Mouse (Mus musculus) thymus, adult 18-20 months (tissue): ENCODE data around the gene Gm29423.
"Not testable (repeated sequence)": the region's sequence is repeated elsewhere in the genome, so short reads cannot be mapped to it uniquely, and the experiment has no call there.

ENCODE experiments used
- DNase-seq, 2 experiments: peaks; one replicate each; pipeline ENCODE4 v3.0.0; 2022; ENCODE audit warnings: mixed read lengths in 2 of 2

Gm29423 gene

DNA sequence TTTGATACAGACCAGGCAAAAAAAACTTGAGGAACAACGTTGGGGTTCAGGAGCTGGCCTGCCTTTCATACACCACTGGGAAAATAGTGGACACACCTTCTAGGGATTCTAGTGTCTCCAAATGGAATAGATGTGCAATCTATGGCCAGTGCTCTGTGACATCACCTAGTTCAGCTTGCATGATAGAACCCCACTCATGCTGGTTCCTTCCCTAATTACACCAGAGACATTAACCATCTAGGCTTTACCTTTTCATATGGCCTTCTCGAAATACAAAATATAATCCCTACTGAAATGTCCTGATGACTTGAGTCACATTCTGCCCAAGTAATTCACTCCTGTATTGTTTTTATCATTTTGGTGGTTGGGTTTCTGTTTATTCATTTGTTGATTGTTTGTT lies at the start of gene Gm29423, which contains the start of gene Gm29644:
TSS of gene Gm29423 (minus strand) at position 101 of the 400 bp plus-strand sequence.
TSS of gene Gm29644 (minus strand) at position 157 of the 400 bp plus-strand sequence.
- not testable (repeated sequence) for DNase-seq

DNA sequence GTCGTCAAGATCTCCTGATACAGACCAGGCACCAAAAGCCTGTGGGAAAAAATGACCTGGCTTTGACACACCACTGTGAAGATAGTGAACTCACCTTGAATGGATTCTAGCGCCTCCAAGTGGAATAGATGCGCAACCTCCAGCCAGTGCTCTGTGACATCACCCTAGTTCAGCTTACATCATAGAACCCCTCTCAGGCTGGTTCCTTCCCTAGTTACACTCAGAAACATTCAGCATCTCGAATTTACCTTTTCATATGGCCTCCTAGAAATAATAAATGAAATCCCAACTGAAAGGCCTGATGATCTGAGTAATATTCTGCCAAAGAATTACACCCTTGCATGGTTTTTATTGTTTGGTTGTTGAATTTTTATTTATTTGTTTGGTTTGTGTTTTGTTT lies 29.5 kb downstream of the Gm29423 start, which contains the start of gene Gm21118:
TSS of gene Gm21118 (minus strand) at position 101 of the 400 bp plus-strand sequence.
- not testable (repeated sequence) for DNase-seq
